Mouse (Mus musculus) kidney, adult 10 weeks (tissue): Measurements from ENCODE around the gene Mien1. TPM values are rescaled to one million over a fixed set of nuclear protein-coding genes. Genes with fewer than 3 reads are reported as not detected.

ENCODE experiments used
- polyA plus RNA-seq: library from polyadenylated mRNA; stranded (reverse); fragments of 350-450 nt; fragmentation: Illumina TruSeq; extraction: RNeasy Lipid Tissue Mini Kit (QIAGEN cat#74804); gene quantifications from one replicate; pipeline ENCODE4 v1.2.3, GENCODE M21; 2014; ENCODE audit warnings: low read depth, low replicate concordance

Mien1 gene
- 101 TPM for polyA plus RNA-seq

GRCm38 (mm10) chr11:98438331-98439158 lies at the start of gene Mien1:
TSS of gene Mien1 (minus strand) at chr11:98438991.

GRCm38 (mm10) chr11:98446213-98446561 lies 7.4 kb upstream of the Mien1 start, which contains the start of gene Grb7:
TSS of gene Grb7 (plus strand) at chr11:98446394.

GRCm38 (mm10) chr11:98412273-98412796 lies 26.5 kb downstream of the Mien1 start, which contains the start of gene Erbb2:
TSS of gene Erbb2 (plus strand) at chr11:98412470.

GRCm38 (mm10) chr11:98400161-98400726 lies 38.5 kb downstream of the Mien1 start, which contains the start of gene Pgap3:
TSS of gene Pgap3 (minus strand) at chr11:98400490.

Other genes with a start within 250 kb of the Mien1 start
- gene Med1, start 245.7 kb downstream of the Mien1 start, polyA plus RNA-seq, result 31.2 TPM
- 24.2 TPM for gene Cdk12, start 235.9 kb downstream of the Mien1 start, polyA plus RNA-seq
- gene Neurod2, start 109.3 kb downstream of the Mien1 start, polyA plus RNA-seq, result not detected
- 6.8 TPM for gene Ppp1r1b, start 90.6 kb downstream of the Mien1 start, polyA plus RNA-seq
- 1.0 TPM for gene Stard3, start 80.6 kb downstream of the Mien1 start, polyA plus RNA-seq
- not detected for gene Tcap, start 55.2 kb downstream of the Mien1 start, polyA plus RNA-seq
- not detected for gene Pnmt, start 52.5 kb downstream of the Mien1 start, polyA plus RNA-seq
- 0.28 TPM for gene Pgap3, start 38.5 kb downstream of the Mien1 start, polyA plus RNA-seq
- gene Erbb2, start 26.5 kb downstream of the Mien1 start, polyA plus RNA-seq, result 1.3 TPM
- gene Grb7, start 7.4 kb upstream of the Mien1 start, polyA plus RNA-seq, result 5.3 TPM
- gene Ikzf3, start 107.0 kb upstream of the Mien1 start, polyA plus RNA-seq, result not detected
- 0.49 TPM for gene Zpbp2, start 112.1 kb upstream of the Mien1 start, polyA plus RNA-seq
- 3.5 TPM for gene Ormdl3, start 148.4 kb upstream of the Mien1 start, polyA plus RNA-seq
- not detected for gene Lrrc3c, start 159.3 kb upstream of the Mien1 start, polyA plus RNA-seq
- gene Gm12355, start 186.7 kb upstream of the Mien1 start, polyA plus RNA-seq, result not detected
- not detected for gene Gsdma3, start 187.4 kb upstream of the Mien1 start, polyA plus RNA-seq
- not detected for gene Gsdma2, start 207.8 kb upstream of the Mien1 start, polyA plus RNA-seq
- gene Gsdma, start 225.4 kb upstream of the Mien1 start, polyA plus RNA-seq, result not detected
- 16.5 TPM for gene Psmd3, start 243.6 kb upstream of the Mien1 start, polyA plus RNA-seq